33 mouse cellular contexts compared by ENCODE assay signal in the genomic region with DNA sequence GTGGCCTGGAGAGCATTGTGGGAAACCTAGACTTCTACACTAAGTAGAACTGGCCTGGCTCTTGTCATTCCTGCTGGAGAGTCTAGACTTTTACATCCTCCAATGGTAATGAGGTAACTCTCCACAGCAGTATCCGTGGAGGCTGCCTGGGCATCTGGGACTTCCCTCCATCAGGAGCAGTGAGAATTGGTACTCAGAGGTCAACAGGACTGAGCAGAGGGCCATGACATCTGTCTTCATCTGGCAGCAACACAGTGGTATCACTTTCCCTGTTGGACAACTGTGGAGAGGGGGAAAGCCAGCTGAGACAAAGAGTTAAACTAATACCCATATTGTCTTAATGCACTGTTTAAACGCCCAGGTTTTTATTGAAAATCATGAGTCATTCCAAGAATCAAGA. TPM values are rescaled to one million over a fixed set of nuclear protein-coding genes. Genes with fewer than 3 reads are reported as not detected.
"Had no signal": no experiment of that assay in that cellular context is flagged by ENCODE, and none has a peak within 500 bp of the region (broad histone marks: within the 10 kb centered on the region; RNA-seq: fewer than 3 reads in every experiment).

No protein-coding gene starts in this region.

- DNase-seq: gastrocnemius, adult 2 months; gastrocnemius, postnatal 10 days; gastrocnemius, postnatal 25 days; heart, postnatal 14 days; heart, postnatal 36 days; kidney, adult 18-20 months; kidney, adult 9 months; kidney, postnatal 14 days; kidney, postnatal 36 days; layer of hippocampus, adult 9-11 months; layer of hippocampus, postnatal 36 days; liver; liver, embryonic 13.5 days had no signal

- H3K4me2 ChIP-seq: heart, embryonic 11.5 days; heart, embryonic 13.5 days; heart, embryonic 15.5 days; hindbrain, embryonic 12.5 days; hindbrain, embryonic 14.5 days; intestine, embryonic 15.5 days; kidney, embryonic 15.5 days; limb, embryonic 12.5 days; liver, embryonic 11.5 days; liver, embryonic 13.5 days had no signal

- H3K9ac ChIP-seq: heart, embryonic 13.5 days; heart, embryonic 15.5 days; hindbrain, embryonic 12.5 days; hindbrain, embryonic 14.5 days; intestine, embryonic 15.5 days; kidney, embryonic 15.5 days; limb, embryonic 12.5 days; liver, embryonic 13.5 days had no signal

- H3K4me1 ChIP-seq: heart, embryonic 13.5 days; heart, embryonic 15.5 days; hindbrain, embryonic 10.5 days; hindbrain, embryonic 12.5 days; intestine, embryonic 15.5 days; kidney, embryonic 15.5 days; limb, embryonic 10.5 days; limb, embryonic 12.5 days; liver, embryonic 13.5 days had no signal

- H3K27me3 ChIP-seq: heart, embryonic 13.5 days; heart, embryonic 15.5 days; hindbrain, embryonic 12.5 days; intestine, embryonic 15.5 days; kidney, embryonic 15.5 days; limb, embryonic 12.5 days; liver, embryonic 13.5 days had no signal

- H3K9me3 ChIP-seq: heart, embryonic 13.5 days; heart, embryonic 15.5 days; hindbrain, embryonic 10.5 days; hindbrain, embryonic 12.5 days; intestine, embryonic 15.5 days; kidney, embryonic 15.5 days; limb, embryonic 10.5 days; limb, embryonic 12.5 days; liver, embryonic 13.5 days had no signal

- ATAC-seq: hindbrain, embryonic 16.5 days; inflammation-experienced regulatory T-cells, adult 6 months; intestine, embryonic 15.5 days; intestine, postnatal 0 days had no signal

- H3K4me3 ChIP-seq: gastrocnemius, adult 2 months; heart, embryonic 13.5 days; heart, embryonic 15.5 days; hindbrain, embryonic 10.5 days; hindbrain, embryonic 12.5 days; intestine, embryonic 15.5 days; kidney, embryonic 15.5 days; limb, embryonic 10.5 days; limb, embryonic 12.5 days; liver, embryonic 13.5 days had no signal

- H3K27ac ChIP-seq: gastrocnemius, adult 2 months; heart, embryonic 13.5 days; heart, embryonic 15.5 days; hindbrain, embryonic 10.5 days; hindbrain, embryonic 12.5 days; hindbrain, embryonic 14.5 days; intestine, embryonic 15.5 days; kidney, embryonic 15.5 days; kidney, postnatal 0 days; limb, embryonic 10.5 days; limb, embryonic 12.5 days; liver, embryonic 13.5 days had no signal

- H3K36me3 ChIP-seq: heart, embryonic 13.5 days; heart, embryonic 15.5 days; hindbrain, embryonic 10.5 days; hindbrain, embryonic 12.5 days; intestine, embryonic 15.5 days; kidney, embryonic 15.5 days; limb, embryonic 10.5 days; limb, embryonic 12.5 days; liver, embryonic 13.5 days had no signal

RNA-seq across cellular contexts. Expression of a gene that starts 26.2 kb away (rescaled TPM):
- total RNA-seq: gastrocnemius, adult 2 months; gastrocnemius, postnatal 10 days; gastrocnemius, postnatal 25 days; gastrocnemius, postnatal 4 days; granulocyte monocyte progenitor cell, adult 5-6 weeks; heart, adult 8-10 months; heart, postnatal 14 days; heart, postnatal 36 days had no signal
- polyA plus RNA-seq: heart, embryonic 15.5 days; heart, postnatal 0 days; inflammation-experienced regulatory T-cells, adult 6 months; intestine, embryonic 15.5 days; intestine, postnatal 0 days; large intestine, adult 2 months; limb, embryonic 10.5 days; limb, embryonic 12.5 days; liver, embryonic 11.5 days; liver, embryonic 13.5 days had no signal
